Mouse (Mus musculus): ENCODE measurements around the gene Gipc1.

GRCm38 (mm10) chr8:83652744-83653661 lies 526 bp downstream of the Gipc1 start:
- TF ChIP-seq CTCF (IDR thresholded peaks at IDR 0.05; ENCODE audit: low read depth, low read length), result no peak
- TF ChIP-seq POLR2A (IDR thresholded peaks at IDR 0.05; ENCODE audit: extremely low read depth, insufficient read depth, low read length), result 0 out of 2 replicates have a peak, but pooled peaks have one; percentile 59

Measured in liver, adult 2 months (tissue).